Mouse (Mus musculus) regulatory T cell (primary cell): ENCODE data around the gene Gm20219.

ENCODE experiments used
- in situ Hi-C: fragments of 300-600 bp; cut with MboI, MseI; formaldehyde crosslinking; loops from one replicate; pipeline ENCODE4 v1.15.1; 2025; ENCODE audit warnings: high pct_unique_total_duplicates

The Gm20219 gene

DNA sequence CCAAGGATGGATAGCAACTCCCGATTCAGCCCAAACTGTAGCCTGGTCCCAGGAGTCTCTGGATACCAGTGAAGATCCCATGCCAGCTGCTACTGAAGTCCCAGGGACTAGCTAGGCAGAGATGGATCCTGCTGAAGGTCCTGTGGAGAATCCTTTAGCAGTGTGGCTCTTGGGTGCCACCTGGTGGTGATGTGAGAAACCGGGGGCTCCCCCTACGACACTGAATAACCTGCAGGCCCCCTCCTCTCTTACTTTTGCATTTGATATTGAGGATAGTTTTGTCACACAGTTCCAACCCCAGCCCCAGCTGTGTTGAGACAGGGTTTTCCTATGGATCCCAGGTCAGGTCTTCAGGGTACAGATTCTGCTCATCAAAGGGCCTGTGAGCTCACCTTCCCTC lies 4.3 kb upstream of the Gm20219 start:
- in situ Hi-C loops, result no loop called here

DNA sequence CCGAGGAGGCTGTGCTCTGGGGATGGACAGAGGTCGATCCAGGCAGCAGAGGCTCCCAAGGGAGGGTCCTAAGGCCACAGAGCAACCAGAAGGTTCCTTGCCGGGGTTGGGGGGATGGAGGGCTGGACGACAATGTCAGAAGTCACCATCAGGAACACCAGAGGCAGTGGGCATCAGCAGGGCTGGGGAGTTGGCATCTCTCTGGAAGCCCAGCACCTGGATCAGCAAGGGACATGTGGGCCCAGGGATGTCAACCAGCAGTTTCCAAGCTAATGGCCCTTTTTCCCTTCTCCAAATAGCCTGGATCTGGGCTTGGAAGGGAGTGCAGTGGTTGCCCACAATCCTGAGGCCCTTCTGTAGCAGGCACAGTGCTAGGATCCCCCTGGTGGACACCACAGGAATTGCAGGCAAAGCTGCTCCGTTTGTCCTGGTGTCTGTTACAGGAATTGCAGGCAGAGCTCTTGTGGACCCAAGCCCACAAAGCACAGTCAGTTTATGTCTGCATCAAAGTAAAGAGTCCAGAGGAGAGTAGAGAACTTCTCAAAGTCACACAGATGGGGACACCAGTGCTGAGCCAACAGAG lies 1.3 kb downstream of the Gm20219 start:
- in situ Hi-C loops, result loop anchor here (5.0 kb wide), 2 partner anchors 131 to 196 kb away; no protein-coding TSS in a partner anchor

DNA sequence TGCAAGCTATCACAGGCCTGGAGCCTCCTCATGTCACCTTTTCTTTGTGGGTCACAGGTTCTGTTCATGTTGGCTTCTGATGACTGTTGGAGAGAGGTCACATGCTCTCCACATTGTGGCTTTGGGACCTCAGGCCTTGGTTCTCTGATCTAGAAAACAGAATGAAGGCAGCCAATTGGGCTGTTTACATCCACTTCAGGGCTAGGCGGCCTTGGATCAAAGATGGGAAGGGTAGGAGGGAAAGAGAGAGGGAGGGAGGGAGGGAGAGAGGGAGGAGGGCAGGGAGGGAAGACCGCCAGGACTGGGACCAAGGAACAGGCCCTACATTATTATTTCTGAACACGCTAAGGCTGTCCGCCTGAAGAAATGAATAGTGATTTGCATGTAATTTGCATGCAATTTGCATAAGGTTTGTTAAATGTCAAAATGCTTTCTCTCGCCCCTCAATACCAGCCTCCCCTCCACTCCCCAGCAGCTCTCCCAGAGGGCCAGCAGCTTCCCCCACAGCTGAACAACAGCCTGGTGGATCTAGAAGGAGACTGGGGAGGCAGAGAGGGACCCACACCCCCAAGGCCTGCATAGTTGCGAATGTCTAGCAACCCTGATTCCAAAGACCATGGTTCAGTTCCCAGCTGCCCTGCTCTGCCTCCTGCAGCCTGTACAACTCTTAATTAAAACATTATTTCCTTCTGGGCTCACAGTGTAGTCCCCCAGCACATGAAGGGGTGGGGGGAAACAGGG lies 2.2 kb downstream of the Gm20219 start:
- in situ Hi-C loops, result loop anchor here (5.0 kb wide), 2 partner anchors 130 to 195 kb away; no protein-coding TSS in a partner anchor

DNA sequence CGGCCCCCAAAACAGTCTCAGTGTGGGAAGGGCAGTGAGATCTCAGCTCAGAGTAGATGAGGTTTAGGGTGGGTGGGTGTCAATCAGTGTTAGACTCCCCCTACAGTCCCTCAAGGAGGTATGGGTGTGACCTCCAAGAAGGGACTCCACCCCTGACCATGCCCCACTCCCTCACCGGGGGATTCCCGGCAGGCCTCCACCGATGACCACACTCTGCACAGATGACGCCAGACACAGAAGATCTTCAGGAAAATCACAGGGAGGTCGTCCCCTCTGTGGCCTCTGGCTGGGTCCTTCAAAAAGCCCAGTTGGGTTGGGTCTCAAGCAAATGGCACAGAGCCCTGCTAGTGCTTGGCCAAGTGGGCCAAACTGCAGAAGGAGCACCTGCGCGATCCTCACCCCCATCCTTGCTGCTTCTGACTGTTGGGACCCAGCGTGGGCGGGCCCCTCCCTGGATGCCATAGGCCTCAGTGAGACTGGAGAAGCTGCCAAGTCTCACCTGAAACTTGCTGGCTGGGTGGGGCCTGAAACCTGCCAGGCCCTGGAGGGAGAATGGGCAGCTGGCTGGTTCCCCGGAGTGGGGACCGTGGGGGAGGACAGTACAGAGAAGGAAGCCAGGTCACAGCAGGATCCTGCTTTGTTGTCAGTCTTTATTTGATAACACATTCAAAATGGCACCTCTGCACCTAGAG lies 3.3 kb downstream of the Gm20219 start:
- in situ Hi-C loops, result loop anchor here (5.0 kb wide), 2 partner anchors 129 to 194 kb away; no protein-coding TSS in a partner anchor

DNA sequence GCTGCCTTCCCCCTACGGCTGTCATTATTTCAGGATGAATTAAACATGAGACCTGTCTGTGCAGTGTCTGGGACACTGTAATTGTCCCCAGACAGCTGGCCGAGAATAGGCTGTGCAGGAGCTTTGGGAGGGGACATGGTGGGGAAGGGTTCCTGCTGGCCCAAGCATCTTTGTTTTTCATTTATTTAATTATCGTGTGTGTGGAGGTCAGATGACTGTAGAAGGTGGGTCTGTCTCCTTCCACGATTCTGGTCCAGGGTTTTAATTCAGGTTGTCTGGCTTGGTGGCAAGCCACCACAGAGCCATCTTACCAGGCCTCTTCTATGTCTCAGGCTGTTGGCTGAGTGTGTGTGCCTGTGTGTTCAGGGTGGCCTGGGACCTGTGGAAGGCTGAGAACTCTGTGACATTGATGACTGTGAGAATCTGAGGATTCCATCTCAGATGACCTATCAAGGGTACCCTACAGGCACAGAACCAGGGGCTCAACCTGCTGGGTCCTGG lies 5.5 kb downstream of the Gm20219 start:
- in situ Hi-C loops, result no loop called here

DNA sequence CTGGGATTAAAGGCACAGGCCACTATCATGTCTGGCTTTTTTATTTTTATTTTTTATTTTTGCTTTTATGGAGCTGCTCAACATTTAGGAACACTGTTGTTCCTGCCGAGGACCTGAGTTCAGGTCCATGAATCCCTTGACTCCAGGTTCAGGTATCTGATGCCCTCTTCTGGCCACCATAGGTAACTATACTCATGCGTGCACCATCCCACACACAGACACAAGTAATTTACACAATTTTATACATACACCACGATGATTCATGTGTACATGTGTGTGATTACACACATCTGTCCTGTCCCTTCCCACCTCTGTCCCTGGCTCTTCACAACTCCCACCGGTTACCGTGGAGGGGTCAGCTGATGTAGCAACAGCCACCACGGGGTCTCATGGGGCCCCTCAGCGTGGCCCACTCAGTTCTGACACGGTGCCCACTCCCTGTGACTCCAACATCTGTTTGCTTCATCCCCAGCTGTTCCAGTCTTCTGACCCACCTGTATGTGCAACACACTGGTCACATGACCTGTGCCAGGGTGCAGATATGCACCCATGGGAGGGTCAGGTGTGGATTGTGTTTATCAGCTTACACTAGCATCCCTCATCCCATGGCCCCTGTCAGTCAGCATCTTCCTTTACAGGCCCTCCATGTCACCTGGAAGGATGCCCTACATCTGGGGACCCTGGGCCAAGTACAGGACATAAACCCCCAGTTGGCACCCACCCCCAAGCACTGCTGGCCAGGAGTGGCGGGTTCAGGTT lies 6.2 kb downstream of the Gm20219 start:
- in situ Hi-C loops, result no loop called here

DNA sequence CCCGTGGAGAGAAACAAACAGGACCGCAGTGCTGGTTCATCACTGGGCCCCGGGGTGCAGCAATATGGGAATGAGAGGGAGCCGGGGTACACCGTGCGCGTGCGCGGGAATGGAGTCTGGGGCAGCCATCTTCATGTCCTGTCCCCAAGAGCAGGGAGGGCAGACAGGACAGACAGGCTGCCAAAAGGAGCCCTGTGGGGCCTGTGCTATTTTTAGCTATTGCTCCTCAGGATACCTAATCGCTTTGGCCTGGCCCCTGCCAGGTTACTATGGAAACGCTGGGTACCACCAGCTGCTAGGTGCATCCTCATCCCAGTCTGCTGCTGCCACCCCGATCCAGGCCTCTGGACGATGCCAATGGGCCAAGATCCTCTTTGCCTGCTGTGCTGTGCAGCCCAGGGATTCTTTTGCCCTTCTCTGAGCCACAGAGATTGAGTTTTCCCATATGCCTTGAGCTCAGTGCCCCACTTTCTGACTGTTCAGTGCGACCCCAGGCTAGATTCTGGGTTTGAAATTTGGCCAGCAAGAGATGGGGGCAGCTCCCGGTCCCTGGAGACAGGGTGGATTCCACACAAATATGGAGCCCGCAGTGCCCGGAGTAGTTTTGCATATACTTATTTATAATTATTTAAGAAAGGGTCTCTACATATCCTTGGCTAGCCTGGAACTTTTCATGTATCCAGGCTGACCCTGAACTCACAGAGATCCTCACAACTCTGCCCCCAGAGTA lies 6.9 kb downstream of the Gm20219 start:
- in situ Hi-C loops, result no loop called here

DNA sequence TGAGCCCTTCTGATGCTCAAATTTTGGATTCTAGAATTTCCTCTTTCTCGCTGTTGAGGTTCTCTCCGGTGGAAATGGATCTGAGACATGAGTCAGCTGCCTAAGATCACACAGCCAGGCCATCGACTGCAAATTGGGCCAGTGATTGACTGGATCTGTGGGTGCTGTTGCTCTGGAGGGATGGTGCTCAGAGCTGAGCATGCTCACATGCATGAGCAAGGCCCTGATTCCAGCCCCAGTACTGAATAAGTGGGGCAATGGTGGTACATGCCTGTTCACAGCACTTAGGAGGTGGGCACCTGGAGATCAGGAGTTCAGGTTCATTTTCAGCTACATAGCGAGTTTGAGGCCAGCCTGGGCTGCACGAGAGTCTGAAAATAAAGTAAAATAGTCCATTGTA lies 7.6 kb downstream of the Gm20219 start:
- in situ Hi-C loops, result no loop called here

DNA sequence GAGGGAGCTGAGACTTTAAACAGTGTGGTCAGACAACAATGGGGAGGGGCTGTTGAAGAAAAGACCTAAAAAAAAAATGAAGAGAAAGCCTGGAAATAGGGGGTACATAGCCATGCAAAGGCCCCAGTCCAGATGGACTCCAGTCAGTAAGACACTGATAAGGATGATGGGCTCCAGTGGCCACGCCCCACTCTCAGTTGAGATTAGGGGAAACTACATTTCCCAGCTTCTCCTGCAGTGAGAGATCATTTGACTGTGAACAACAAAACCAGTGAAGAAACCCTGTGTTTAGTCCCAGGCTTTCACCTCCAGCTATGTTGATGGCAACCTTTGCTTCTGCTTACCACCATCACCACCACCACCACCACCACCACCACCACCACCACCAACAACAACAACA lies 8.2 kb downstream of the Gm20219 start:
- in situ Hi-C loops, result no loop called here

DNA sequence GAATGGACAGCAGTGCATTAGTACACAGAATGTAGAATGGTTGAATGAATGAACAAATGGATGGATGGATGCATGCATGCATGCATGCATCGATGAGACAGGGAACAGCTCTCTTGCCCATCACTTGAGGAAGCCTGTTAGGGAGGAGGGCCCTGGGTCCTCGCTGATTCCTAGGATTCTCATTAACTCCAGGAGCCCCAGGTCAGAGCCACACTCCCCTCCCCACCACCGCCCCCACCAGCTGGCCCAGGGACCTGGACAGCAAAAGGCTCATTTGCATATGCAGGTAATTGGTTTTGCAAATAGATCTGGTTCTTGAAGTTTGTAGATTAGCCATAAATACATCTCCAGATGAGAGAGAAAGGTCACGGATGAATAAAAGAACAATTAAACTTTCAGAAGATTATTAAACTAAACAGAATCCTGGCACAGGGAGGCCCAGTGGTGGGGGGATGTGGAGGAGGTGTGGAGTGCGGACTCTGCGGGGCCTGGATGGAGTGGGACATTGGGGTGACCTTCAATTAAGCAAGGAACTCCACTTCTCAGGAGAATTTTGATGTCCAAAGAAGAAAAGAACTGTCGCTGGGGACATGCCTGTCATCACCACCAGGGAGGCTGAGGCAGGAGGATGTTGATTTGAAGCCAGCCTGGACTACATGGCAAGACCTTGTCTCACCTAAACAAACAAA lies 9.3 kb downstream of the Gm20219 start:
- in situ Hi-C loops, result loop anchor here (5.0 kb wide), 1 partner anchor 53 kb away; no protein-coding TSS in a partner anchor

DNA sequence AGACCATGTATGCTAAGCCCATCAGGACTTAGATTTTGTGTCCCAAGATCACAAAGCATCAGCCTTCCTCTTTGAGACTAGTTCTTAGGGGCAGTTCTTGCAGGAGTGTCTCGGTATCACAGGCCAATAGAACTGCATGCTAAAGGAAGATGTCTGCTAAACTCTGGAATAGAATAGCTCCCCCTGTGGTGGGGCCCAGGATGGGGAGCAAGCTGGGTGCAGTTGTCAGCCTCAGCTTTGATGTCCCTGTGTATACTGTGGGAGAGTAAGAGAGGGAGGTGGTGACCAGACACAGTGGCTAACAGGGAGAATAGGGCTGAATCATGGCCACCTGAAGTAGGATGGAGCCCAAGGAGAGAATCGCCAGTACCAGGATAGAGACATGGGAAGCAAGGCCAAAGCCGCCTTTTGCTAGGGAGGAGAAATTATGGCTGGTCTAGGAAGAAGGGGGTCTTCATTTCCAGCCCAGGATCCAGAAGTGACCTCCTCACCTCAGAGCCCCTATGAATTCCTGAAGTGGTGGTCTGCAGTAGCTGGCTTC lies 10.4 kb downstream of the Gm20219 start:
- in situ Hi-C loops, result loop anchor here (5.0 kb wide), 1 partner anchor 51 kb away; no protein-coding TSS in a partner anchor

DNA sequence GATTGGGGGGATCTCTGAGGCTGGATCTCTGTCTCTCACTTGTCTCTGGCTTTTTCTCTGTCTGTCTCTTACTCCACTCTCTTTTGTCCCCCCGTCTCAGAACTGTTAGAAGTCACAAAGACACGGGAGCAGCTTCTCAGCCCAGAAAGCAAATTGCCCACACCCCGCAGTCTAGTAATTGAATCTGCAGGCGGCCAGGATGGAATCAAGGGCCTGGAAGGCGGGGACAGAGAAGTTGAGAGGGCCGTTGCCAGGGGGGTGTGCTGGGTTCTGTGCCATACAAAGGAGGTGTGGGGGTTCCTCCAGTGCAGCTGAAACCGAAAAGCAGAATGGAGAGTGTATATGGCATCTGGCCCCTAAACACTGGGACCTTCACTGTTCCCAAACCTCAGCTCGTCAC lies 11.5 kb downstream of the Gm20219 start:
- in situ Hi-C loops, result loop anchor here (5.0 kb wide), 1 partner anchor 50 kb away; no protein-coding TSS in a partner anchor

DNA sequence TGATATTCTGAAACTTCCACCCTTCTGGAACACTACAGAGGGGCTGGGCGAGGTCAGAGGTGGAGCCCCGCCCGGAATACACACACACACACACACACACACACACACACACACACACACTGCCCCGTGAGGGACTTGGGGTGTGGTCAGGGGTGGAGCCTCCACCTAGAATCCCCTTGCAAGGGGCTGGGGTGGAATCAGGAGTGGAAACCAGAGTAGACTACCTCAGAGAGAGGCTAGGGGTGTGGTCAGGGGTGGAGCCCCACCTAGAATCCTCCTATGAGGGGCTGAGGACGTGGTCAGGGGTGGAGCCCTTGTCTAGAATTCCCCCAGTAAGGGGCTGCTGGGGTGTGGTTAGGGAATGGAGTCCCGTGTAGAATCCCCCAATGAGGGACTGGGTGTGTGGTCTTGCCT lies 13.6 kb downstream of the Gm20219 start:
- in situ Hi-C loops, result loop anchor here (5.0 kb wide), 1 partner anchor 48 kb away; no protein-coding TSS in a partner anchor

DNA sequence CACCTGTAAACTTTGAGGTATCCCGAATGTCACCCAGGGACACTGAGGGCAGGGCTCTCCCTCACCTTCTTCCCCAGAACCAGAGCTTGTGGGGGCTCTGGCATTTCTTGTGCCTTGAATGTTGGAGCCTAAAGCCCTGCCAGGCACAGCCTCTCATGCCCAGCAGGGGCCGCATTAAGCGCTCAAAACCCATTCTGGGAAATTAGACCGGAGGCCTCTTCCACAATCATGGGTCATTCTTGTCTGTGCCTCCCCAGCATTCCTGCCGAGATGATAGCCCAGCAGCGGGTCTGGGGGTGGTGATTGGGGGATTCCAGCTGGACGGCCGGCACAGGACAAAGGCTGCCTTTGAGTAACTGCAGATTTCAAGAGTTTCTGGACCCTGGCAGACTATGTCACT lies 16.3 kb downstream of the Gm20219 start:
- in situ Hi-C loops, result loop anchor here (10.0 kb wide), 1 partner anchor 317 kb away; no protein-coding TSS in a partner anchor

DNA sequence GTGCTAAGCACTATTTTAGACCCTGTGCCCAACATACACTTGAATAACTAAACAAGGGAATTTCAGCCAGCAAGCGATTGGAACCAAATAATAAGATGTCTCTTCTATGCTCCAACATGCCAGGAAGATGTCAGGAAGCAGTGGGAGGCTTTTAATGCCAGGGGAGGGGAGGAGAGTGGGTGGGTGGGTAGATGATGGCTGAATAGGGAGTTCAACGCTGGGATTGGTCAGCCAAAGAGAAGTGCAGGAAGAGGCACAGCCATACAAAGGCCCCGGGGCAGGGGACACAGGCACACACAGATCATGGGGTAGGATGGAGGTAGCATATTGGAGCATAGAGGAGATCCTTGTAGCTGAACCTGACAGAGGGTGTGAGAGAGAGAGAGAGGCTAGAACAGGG lies 17.3 kb downstream of the Gm20219 start:
- in situ Hi-C loops, result loop anchor here (10.0 kb wide), 1 partner anchor 318 kb away; no protein-coding TSS in a partner anchor

DNA sequence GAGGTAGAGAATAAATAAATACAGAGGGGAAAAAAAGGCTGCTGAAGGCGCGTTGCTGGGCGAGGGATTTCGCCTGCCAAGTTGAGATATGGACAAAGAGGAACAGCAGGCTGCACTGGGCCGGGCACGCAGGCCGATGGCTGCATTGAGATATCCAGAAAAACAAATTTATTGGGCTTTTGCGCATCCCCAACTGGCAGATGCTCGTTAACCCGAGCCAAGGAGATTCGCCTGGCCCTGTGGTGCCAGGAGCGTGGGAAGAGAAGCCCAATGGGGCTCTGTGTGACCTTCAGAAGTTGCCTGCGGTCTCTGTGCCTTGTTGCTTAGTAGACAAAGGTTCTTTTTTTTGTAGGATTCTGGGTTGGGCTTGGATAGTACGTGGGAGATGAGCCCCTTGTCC lies 18.0 kb downstream of the Gm20219 start:
- in situ Hi-C loops, result loop anchor here (10.0 kb wide), 1 partner anchor 319 kb away; no protein-coding TSS in a partner anchor

DNA sequence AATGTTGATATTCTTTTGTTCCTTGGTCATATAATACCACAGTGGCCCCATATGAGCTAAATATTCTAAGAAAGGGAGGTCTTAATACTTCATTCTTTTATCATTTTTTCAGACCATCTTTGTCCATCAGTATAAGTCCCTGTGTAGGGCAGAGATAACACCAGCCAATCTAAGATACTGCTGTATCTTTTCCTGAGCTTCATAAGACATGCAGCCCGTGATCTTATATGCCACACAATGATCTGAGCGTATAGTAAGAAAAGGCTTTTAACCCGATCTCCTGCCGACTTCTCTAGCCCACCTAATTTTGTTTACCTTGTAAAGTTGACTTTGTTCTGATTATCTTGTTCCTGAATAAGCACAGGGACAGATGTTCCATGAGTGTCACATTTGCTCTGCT lies 29.2 kb downstream of the Gm20219 start:
- in situ Hi-C loops, result no loop called here

DNA sequence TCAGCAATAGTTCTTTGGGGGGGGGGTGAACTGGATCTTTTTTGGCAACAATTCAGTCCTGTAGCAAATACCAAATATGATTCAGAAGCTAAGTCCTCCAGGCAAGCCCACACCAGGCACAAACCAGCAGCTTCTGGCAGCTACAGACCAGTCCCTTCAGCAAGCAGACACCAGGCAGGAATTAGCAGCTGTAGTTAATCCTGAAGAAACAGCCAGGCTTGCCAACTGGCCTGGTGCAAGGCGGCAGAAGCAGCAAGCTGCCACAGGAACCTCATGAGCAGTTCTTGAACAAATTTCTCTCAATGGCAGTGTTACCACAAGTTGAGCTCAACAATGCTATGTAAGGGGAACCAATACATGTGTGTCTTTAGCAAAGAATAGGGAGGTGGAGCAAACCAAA lies 31.4 kb downstream of the Gm20219 start:
- in situ Hi-C loops, result no loop called here

DNA sequence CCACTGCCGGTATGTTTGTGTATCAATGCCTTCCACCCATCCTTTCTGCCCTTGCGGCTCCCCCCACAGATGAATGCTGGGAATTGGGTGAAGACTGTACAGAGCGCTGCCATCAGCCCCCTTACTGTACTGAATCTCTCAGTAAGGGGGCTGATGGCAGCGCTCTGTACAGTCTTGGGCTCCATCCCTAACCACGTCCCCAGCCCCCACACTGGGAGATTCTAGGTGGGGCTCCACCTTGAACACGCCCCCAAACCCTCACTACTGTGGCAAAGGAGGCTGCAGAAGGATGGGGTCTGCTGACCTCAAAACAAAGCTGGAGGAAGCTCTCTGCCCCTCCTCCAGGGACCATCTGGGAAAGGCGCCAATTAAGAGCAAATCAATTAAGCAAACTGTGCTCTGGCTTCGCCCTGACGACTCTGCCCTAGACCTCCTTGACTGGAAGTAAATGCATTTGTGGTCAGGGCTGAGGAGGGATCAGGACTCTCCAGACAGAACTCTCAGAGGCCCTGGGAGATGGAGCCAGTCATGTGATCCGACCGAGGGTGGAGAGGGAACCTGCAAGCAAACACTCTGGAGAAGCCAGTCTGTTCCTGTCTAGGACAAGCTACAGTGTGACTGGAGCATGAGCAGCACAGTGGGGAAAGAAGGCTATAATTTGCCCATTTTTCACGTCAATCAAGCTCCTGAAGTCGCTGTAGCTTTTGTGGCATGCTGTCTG lies 38.3 kb downstream of the Gm20219 start:
- in situ Hi-C loops, result no loop called here
